Mouse (Mus musculus) midbrain, embryonic 16.5 days (tissue): ENCODE results near the gene Paxbp1. TPM values are rescaled to one million over a fixed set of nuclear protein-coding genes. Genes with fewer than 3 reads are reported as not detected.

Source experiments
- ATAC-seq: fragments of 200-750 bp; cut with Nextera tagmentation; 2 replicates; pipeline ENCODE4 v1.8.0; 2017; ENCODE audit warnings: moderate TSS enrichment
- H3K27ac ChIP-seq: fragments of 300-500 bp; sonication (generic); 2 replicates; pipeline ENCODE4 v1.5.1; 2014; ENCODE audit warnings: mild to moderate bottlenecking, low read length, mixed read lengths
- H3K27me3 ChIP-seq: fragments of 300-500 bp; sonication (generic); 2 replicates; pipeline ENCODE4 v1.6.1; 2014; ENCODE audit warnings: low read depth, low read length, mixed read lengths; ENCODE audit not compliant: control insufficient read depth, insufficient read depth
- H3K36me3 ChIP-seq: fragments of 300-500 bp; sonication (generic); 2 replicates; pipeline ENCODE4 v1.6.1; 2014; ENCODE audit warnings: mild to moderate bottlenecking, low read length, moderate library complexity, mixed read lengths; ENCODE audit not compliant: control insufficient read depth, insufficient read depth
- H3K4me1 ChIP-seq: fragments of 300-500 bp; sonication (generic); 2 replicates; pipeline ENCODE4 v1.6.1; 2014; ENCODE audit warnings: mild to moderate bottlenecking, low read length, mixed read lengths; ENCODE audit not compliant: control insufficient read depth, insufficient read depth
- H3K4me2 ChIP-seq: fragments of 300-500 bp; sonication (generic); 2 replicates; pipeline ENCODE4 v1.6.1; 2014; ENCODE audit warnings: mild to moderate bottlenecking, low read length, mixed read lengths
- H3K4me3 ChIP-seq: fragments of 300-500 bp; sonication (generic); 2 replicates; pipeline ENCODE4 v1.5.1; 2014; ENCODE audit warnings: low read depth, mild to moderate bottlenecking, low read length, moderate library complexity, mixed read lengths
- H3K9ac ChIP-seq: fragments of 300-500 bp; sonication (generic); 2 replicates; pipeline ENCODE4 v1.6.1; 2014; ENCODE audit warnings: low read depth, low read length, mixed read lengths
- H3K9me3 ChIP-seq: fragments of 300-500 bp; sonication (generic); replicated peaks from 2 replicates; pipeline ENCODE4 v1.6.1; 2014; ENCODE audit warnings: mild to moderate bottlenecking, low read length, mixed read lengths; ENCODE audit not compliant: control insufficient read depth, poor library complexity, severe bottlenecking
- WGBS: fragments of 180-500 bp; shearing (Covaris S2); extraction: QIAGEN DNeasy Blood & Tissue Kit; methylation state at CpG from one replicate; pipeline ENCODE4 v1.1.7; 2014; 5-methylcytosine and 5-hydroxymethylcytosine counted together
- polyA plus RNA-seq: library from polyadenylated mRNA; unstranded; fragments of >200 nt; fragmentation: Nextera tagmentation; extraction: Ambion mirVana; gene quantifications from 2 replicates; pipeline ENCODE4 v1.2.1, GENCODE M21; 2015

Paxbp1 gene
- polyA plus RNA-seq, 1 experiment from 2014 or later: 72.3 TPM

DNA sequence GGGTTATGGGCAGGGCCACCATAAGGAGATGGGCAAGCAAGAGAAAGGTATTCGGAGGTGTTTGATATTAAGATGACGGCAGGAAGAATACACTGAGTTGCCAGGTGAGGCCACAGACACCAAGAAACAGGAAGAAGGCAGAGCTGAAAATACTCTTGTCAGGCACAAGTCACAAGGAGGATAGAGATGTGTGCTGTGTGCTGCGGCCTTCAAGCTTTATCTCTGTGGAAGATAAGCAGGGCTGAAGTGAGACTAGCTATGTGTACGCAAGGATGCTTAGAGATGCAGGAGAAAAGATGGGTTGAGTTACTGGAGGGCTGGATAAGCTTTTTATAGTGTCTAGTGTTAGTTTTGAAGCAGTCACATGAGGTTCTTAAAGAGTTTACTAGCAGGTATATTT, 12.9 kb upstream of the Paxbp1 start:
- Histone ChIP-seq H3K27me3 (no peaks in the 10 kb centered on the region), H3K9me3 (no peaks in the 10 kb centered on the region), H3K36me3 (no peaks in the 10 kb centered on the region), H3K4me1 (no peaks in the 10 kb centered on the region), H3K9ac (no peak overlapping the region), H3K4me2 (no peak overlapping the region), H3K4me3 (no peak overlapping the region), H3K27ac (no peak overlapping the region)
- no peak for ATAC-seq
- 89% methylated on average over 4 of the region's 4 CpGs for WGBS

DNA sequence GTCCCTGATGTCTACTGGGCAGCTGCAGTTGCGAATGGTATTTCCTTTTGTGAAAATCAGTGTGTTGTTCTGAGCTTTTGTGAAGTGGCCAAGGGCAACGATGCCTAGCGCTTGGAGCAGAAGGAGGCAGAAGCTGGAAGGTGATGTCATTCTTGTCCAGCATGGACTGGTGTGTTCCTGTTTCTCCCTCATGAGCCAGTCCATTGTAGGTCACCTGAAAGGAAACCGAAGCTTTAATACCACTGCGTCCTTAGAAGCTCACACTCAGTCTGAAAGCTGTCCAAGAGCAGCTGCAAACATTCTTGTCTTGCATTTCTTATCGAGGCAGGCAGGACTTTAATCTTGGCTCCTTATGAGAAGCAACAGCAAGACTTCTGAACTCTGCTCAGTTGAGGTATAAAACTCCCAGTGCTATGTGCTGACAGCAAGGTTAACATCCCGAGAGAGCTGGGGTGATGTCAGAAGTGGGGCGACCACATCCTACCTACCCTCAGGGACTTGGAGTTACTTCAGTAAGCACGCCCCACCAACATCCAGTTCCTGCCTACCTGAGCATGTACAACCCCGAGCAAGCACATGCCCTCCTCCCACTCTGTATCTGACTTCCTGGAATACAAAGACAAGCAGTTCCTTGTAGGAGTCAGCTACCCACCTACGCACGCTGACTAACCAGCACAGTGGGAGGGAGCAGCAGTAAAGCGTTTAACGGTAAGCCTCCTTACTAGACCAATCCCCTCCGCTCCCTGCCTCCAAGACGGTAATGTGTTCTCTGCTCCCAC, 11.9 kb upstream of the Paxbp1 start:
- Histone ChIP-seq H3K36me3 (no peaks in the 10 kb centered on the region), H3K9ac (no peak overlapping the region), H3K4me3 (no peak overlapping the region), H3K27me3 (no peaks in the 10 kb centered on the region), H3K4me1 (no peaks in the 10 kb centered on the region), H3K4me2 (no peak overlapping the region), H3K27ac (no peak overlapping the region), H3K9me3 (no peaks in the 10 kb centered on the region)
- WGBS: 53% methylated on average over 16 of the region's 16 CpGs
- ATAC-seq: no peak

DNA sequence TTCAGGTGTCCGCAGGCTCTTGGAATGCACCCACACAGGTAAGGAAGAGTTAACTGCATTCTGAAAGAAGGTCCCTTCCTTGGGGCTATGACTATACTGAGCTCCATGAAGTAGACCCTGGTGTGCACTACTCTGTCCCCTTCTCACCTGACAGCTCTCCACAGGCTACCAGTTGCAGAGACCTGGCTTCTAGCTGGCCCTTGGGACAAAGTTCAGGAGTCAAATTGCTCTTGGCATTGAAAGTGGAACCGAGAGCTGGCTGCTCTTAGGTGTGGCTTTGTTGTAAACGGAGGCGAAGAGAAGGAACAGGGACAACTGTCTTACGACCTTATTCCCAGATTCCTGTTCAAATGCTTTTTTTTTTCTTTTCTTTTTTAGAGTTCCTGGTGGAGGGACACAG, 10.8 kb upstream of the Paxbp1 start:
- no peaks in the 10 kb centered on the region for H3K4me1 ChIP-seq
- H3K4me3 ChIP-seq: no peak overlapping the region
- no peaks in the 10 kb centered on the region for H3K9me3 ChIP-seq
- no peak overlapping the region for H3K4me2 ChIP-seq
- no peak overlapping the region for H3K27ac ChIP-seq
- no peaks in the 10 kb centered on the region for H3K27me3 ChIP-seq
- no peak for ATAC-seq
- WGBS: 85% methylated on average over 5 of the region's 5 CpGs
- H3K36me3 ChIP-seq: no peaks in the 10 kb centered on the region
- H3K9ac ChIP-seq: no peak overlapping the region

DNA sequence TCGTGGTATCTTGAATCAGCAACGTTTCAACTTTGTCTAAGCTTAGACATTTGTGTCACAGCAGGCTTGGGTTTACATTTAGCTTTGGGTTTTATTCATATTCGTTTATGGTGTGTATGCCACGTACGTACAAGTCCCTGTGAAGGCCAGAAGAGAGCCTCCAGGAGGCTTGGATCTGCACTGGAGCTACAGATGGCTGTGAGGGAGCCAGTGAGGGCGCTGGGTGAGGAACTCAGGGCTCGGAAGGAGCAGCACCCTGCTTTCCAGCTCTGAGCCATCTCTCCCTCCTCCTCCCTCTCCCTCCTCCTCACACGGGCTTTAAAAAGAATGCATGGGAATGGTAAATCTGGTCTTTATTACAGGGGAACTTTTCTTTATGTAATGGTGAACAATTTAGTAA, 9.3 kb upstream of the Paxbp1 start:
- Histone ChIP-seq H3K4me3 (no peak overlapping the region), H3K9ac (no peak overlapping the region), H3K4me2 (no peak overlapping the region), H3K36me3 (no peaks in the 10 kb centered on the region), H3K27ac (no peak overlapping the region), H3K27me3 (no peaks in the 10 kb centered on the region), H3K9me3 (no peaks in the 10 kb centered on the region), H3K4me1 (no peaks in the 10 kb centered on the region)
- 57% methylated on average over 8 of the region's 8 CpGs for WGBS
- ATAC-seq: no peak

DNA sequence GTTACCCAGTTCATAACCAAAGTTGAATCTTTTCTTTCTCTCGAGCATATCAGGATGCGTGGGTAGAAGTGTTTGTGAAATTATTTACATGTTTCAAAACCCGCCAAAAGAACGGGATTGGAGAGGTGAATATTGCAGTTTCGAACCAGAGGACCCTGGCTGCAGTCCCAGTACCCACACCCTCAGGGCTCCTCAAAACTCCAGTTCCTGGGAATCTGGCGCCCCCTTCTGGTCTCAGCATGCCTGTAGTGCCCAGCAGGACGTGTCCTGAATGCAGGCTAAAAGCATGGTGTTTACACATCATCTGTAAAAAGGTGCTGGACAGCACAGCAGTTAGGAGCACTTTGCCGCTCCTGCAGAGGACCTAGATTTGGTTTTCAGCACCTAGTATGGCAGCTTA, 1.2 kb upstream of the Paxbp1 start:
- H3K36me3 ChIP-seq: peaks cover 4% of the 10 kb centered on the region; the same call in 1 of the 2 replicates
- H3K9me3 ChIP-seq: no peaks in the 10 kb centered on the region
- H3K27ac ChIP-seq: no peak overlapping the region
- peaks cover 21% of the 10 kb centered on the region for H3K4me1 ChIP-seq
- WGBS: 60% methylated on average over 8 of the region's 8 CpGs
- no peak overlapping the region for H3K9ac ChIP-seq
- no peak overlapping the region for H3K4me2 ChIP-seq
- no peak overlapping the region for H3K4me3 ChIP-seq
- no peak for ATAC-seq
- H3K27me3 ChIP-seq: no peaks in the 10 kb centered on the region

DNA sequence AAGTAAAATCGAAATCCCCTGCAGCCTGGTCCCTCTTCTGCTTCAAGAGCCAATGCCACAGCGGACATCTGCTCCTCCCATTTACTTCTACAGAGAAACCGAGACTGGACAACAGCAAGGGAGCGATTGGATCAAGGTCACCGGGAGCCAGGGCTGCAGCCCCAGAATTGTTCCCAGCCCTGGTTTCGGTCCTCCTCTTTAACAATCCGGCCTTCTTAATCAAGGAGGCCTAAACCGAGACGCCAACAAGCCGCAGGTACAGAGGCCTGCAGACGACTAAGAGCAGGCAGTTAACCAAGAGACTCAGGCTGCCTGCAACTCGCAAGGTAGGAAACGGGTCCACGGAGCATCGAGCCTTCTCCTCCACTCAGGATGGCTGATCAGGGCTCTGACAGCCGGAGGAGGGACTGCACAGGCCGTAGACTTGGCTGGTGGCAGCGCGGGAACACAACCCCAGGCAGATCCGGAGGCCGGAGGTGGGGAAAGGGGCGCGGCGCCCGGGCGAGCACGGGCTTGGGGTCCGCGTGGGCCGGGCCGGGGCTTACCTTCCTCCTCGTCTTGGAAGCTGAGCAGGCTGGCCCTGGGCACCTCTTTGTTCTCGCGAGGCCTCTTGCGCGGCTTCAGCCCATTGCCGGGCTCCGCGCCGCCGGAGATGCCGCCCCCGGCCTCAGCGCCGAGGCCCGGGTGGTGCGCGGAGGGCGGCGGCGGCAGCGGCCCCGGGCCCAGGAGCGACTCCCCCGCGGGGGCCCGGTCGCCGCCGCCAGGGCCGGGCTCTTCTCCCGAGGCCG, 688 bp downstream of the Paxbp1 start:
- Histone ChIP-seq H3K4me2 (peak overlapping the region; percentile 89), H3K4me3 (peak overlapping the region; percentile 83), H3K27me3 (no peaks in the 10 kb centered on the region), H3K9ac (peak overlapping the region; percentile 93), H3K9me3 (no peaks in the 10 kb centered on the region), H3K27ac (peak overlapping the region; percentile 95), H3K4me1 (peaks cover 21% of the 10 kb centered on the region), H3K36me3 (peaks cover 7% of the 10 kb centered on the region; the same call in 1 of the 2 replicates)
- WGBS: under 1% methylated on average over 60 of the region's 63 CpGs
- peak; percentile 82 for ATAC-seq

DNA sequence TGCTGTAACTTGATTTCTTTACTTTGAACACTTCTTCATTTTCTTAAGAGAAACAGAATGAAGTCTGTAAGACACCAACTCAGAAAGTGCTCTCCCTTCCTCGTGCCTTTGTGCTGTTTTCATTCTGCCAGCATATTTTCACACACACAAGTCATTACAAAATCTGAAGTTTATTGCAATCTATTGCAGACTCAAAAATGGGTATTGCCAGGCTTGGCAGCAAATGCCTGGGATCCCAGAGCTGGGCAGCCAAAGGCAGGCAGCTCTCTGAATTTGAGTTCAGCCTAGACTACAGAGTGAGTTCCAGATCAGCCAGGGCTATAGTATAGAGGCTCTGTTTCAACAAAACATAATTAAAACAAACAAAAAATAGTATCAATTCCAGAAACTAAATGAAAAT, 1.7 kb downstream of the Paxbp1 start:
- WGBS: 67% methylated on average over 1 of the region's 1 CpGs
- no peak for ATAC-seq
- 0 out of 2 replicates have a peak overlapping the region, but pooled peaks have one; percentile 2 for H3K9ac ChIP-seq

DNA sequence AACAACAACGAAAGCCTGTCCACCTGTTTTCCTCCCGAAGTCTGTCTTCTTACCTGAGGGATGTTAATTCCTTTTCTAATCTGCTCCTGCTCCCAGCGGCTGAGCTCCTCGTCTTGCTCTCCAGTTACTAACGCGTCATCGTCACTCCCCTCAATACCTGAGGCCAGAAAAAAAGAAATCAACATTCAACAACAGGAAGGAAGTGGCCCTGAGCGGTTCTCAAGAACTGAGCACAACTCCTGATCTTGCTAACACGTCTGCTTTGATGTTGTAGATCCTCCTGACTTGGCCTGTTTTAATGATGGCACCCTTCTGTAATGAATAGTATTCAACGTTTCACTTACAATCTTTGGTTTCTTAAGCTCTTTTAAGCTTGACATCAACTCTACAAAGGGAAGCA, 8.5 kb downstream of the Paxbp1 start:
- Histone ChIP-seq H3K9me3 (no peaks in the 10 kb centered on the region), H3K27ac (no peak overlapping the region), H3K4me1 (no peaks in the 10 kb centered on the region; the same call in 1 of the 2 replicates), H3K4me2 (no peak overlapping the region), H3K27me3 (no peaks in the 10 kb centered on the region), H3K36me3 (peaks cover 49% of the 10 kb centered on the region), H3K4me3 (no peak overlapping the region), H3K9ac (no peak overlapping the region)
- WGBS: 90% methylated on average over 10 of the region's 10 CpGs
- no peak for ATAC-seq

More for the DNA sequence above, 1.7 kb downstream of the Paxbp1 start:
- Histone ChIP-seq H3K27me3 (no peaks in the 10 kb centered on the region), H3K4me2 (peak overlapping the region; percentile 45), H3K27ac (no peak overlapping the region), H3K4me1 (peaks cover 21% of the 10 kb centered on the region), H3K9me3 (no peaks in the 10 kb centered on the region), H3K4me3 (peak overlapping the region; percentile 6), H3K36me3 (peaks cover 12% of the 10 kb centered on the region; the same call in 1 of the 2 replicates)

DNA sequence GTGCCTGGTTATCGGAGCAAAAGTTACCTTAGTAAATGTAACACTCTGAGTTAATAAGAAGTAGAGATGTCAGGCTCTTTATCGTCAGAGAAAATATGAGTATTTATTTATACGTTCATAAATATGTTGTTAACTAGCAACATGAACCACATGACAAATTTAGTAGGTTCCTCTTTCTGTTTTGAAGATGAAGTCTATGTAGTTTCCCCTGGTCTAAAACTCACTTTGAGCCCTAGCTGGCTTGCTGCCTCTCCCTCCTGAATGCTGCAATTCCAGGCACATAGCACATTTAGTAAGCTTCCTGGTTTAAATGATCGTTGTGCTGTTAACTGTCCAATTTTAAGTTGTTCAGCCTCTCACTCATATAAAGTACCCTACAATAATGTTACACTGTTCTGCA, 13.6 kb downstream of the Paxbp1 start:
- Histone ChIP-seq H3K36me3 (peaks cover 54% of the 10 kb centered on the region), H3K27ac (no peak overlapping the region), H3K27me3 (no peaks in the 10 kb centered on the region), H3K9me3 (no peaks in the 10 kb centered on the region), H3K4me2 (no peak overlapping the region), H3K9ac (no peak overlapping the region), H3K4me3 (no peak overlapping the region), H3K4me1 (no peaks in the 10 kb centered on the region)
- 93% methylated on average over 4 of the region's 4 CpGs for WGBS
- ATAC-seq: no peak
